Mouse (Mus musculus): Measurements from ENCODE around the gene Mterf1b.
"Not testable (repeated sequence)": the region's sequence is repeated elsewhere in the genome, so short reads cannot be mapped to it uniquely, and the experiment has no call there.

The Mterf1b gene

GRCm38 (mm10) chr5:4191671-4192480 is at the start of gene Mterf1b:
TSS of gene Mterf1b (plus strand) at chr5:4192367.
- peak in 1 of 2 experiments; percentile 17 for DNase-seq

- DNase-seq, result not testable (repeated sequence)
These were observed 32.6 kb upstream of the Mterf1b start for GRCm38 (mm10) chr5:4159418-4160071.

- peak; percentile 13 to 14 for DNase-seq
These were observed 30.6 kb upstream of the Mterf1b start for GRCm38 (mm10) chr5:4161554-4161953.

- DNase-seq, result no peak
These were observed 29.7 kb upstream of the Mterf1b start for GRCm38 (mm10) chr5:4162461-4162860.

GRCm38 (mm10) chr5:4167813-4168529 is 24.2 kb upstream of the Mterf1b start:
- not testable (repeated sequence) for DNase-seq

- DNase-seq, result not testable (repeated sequence)
These were observed 23.6 kb upstream of the Mterf1b start for GRCm38 (mm10) chr5:4168530-4168926.

GRCm38 (mm10) chr5:4176421-4176820 is 15.7 kb upstream of the Mterf1b start:
- DNase-seq, result not testable (repeated sequence)

- no peak for DNase-seq
These were observed 12.8 kb upstream of the Mterf1b start for GRCm38 (mm10) chr5:4179364-4179763.

- no peak for DNase-seq
These were observed 5.4 kb upstream of the Mterf1b start for GRCm38 (mm10) chr5:4186815-4187214.

- DNase-seq, result not testable (repeated sequence)
These were observed 497 bp downstream of the Mterf1b start for GRCm38 (mm10) chr5:4192481-4193246.

- DNase-seq, result no peak
These were observed 1.1 kb downstream of the Mterf1b start for GRCm38 (mm10) chr5:4193247-4193628.

- no peak for DNase-seq
These were observed 2.0 kb downstream of the Mterf1b start for GRCm38 (mm10) chr5:4194166-4194565.

GRCm38 (mm10) chr5:4195086-4195485 is 2.9 kb downstream of the Mterf1b start:
- no peak for DNase-seq

GRCm38 (mm10) chr5:4201368-4201767 is 9.2 kb downstream of the Mterf1b start:
- no peak for DNase-seq

GRCm38 (mm10) chr5:4202276-4202810 is 10.2 kb downstream of the Mterf1b start:
- not testable (repeated sequence) for DNase-seq

GRCm38 (mm10) chr5:4210082-4210481 is 17.9 kb downstream of the Mterf1b start:
- not testable (repeated sequence) for DNase-seq

GRCm38 (mm10) chr5:4221309-4221708 is 29.1 kb downstream of the Mterf1b start:
- DNase-seq, result no peak

GRCm38 (mm10) chr5:4221981-4222623 is 29.9 kb downstream of the Mterf1b start:
- DNase-seq, result no peak

- no peak for DNase-seq
These were observed 40.0 kb downstream of the Mterf1b start for GRCm38 (mm10) chr5:4232163-4232562.

- no peak for DNase-seq
These were observed 42.3 kb downstream of the Mterf1b start for GRCm38 (mm10) chr5:4234505-4234904.

GRCm38 (mm10) chr5:4240120-4240519 is 48.0 kb downstream of the Mterf1b start:
- no peak for DNase-seq

- no peak for DNase-seq
These were observed 52.8 kb downstream of the Mterf1b start for GRCm38 (mm10) chr5:4245004-4245403.

Data from cerebellum, postnatal 36 days (tissue).